Mouse (Mus musculus) forebrain, embryonic 11.5 days (tissue): ENCODE measurements around the gene Gosr1. TPM values are rescaled to one million over a fixed set of nuclear protein-coding genes. Genes with fewer than 3 reads are reported as not detected.
"Not testable (repeated sequence)": the region's sequence is repeated elsewhere in the genome, so short reads cannot be mapped to it uniquely, and the experiment has no call there.

Experiments
- ATAC-seq: fragments of 200-750 bp; cut with Nextera tagmentation; replicated peaks from 2 replicates; pipeline ENCODE4 v1.8.0; 2017; ENCODE audit warnings: moderate TSS enrichment; ENCODE audit not compliant: low FRiP score
- DNase-seq: peaks from one replicate; pipeline ENCODE4 v3.0.0-alpha.2; 2017; ENCODE audit warnings: low spot score
- H3K27ac ChIP-seq: fragments of 300-500 bp; sonication (generic); 2 replicates; pipeline ENCODE4 v1.5.1; 2014; ENCODE audit warnings: low read depth, low read length
- H3K27me3 ChIP-seq: fragments of 300-500 bp; sonication (generic); 2 replicates; pipeline ENCODE4 v1.6.1; 2014; ENCODE audit warnings: mild to moderate bottlenecking, low read length, mixed read lengths; ENCODE audit not compliant: control insufficient read depth, insufficient read depth
- H3K36me3 ChIP-seq: fragments of 300-500 bp; sonication (generic); 2 replicates; pipeline ENCODE4 v1.6.1; 2014; ENCODE audit warnings: mild to moderate bottlenecking, low read length, moderate library complexity, mixed read lengths; ENCODE audit not compliant: control insufficient read depth, insufficient read depth
- H3K4me1 ChIP-seq: fragments of 300-500 bp; sonication (generic); replicated peaks from 2 replicates; pipeline ENCODE4 v1.6.1; 2014; ENCODE audit warnings: low read length, mixed read lengths; ENCODE audit not compliant: control insufficient read depth, insufficient read depth
- H3K4me2 ChIP-seq: fragments of 300-500 bp; sonication (generic); 2 replicates; pipeline ENCODE4 v1.6.1; 2014; ENCODE audit warnings: low read depth, mild to moderate bottlenecking, low read length, moderate library complexity, mixed read lengths; ENCODE audit not compliant: severe bottlenecking
- H3K4me3 ChIP-seq: fragments of 300-500 bp; sonication (generic); 2 replicates; pipeline ENCODE4 v1.5.1; 2014; ENCODE audit warnings: low read depth, low read length
- H3K9ac ChIP-seq: fragments of 300-500 bp; sonication (generic); 2 replicates; pipeline ENCODE4 v1.6.1; 2014; ENCODE audit warnings: low read length
- H3K9me3 ChIP-seq: fragments of 300-500 bp; sonication (generic); 2 replicates; pipeline ENCODE4 v1.6.1; 2016; ENCODE audit warnings: low read length, mixed read lengths; ENCODE audit not compliant: control insufficient read depth
- WGBS: fragments of 180-500 bp; shearing (Covaris S2); extraction: QIAGEN DNeasy Blood & Tissue Kit; methylation state at CpG from one replicate; pipeline ENCODE4 v1.1.7; 2014; 5-methylcytosine and 5-hydroxymethylcytosine counted together
- polyA plus RNA-seq: library from polyadenylated mRNA; unstranded; fragments of >200 nt; fragmentation: Nextera tagmentation; extraction: Ambion mirVana; gene quantifications from 2 replicates; pipeline ENCODE4 v1.2.1, GENCODE M21; 2014

Gene Gosr1
- polyA plus RNA-seq = 26.5 and 27.2 TPM in 2 replicates

DNA sequence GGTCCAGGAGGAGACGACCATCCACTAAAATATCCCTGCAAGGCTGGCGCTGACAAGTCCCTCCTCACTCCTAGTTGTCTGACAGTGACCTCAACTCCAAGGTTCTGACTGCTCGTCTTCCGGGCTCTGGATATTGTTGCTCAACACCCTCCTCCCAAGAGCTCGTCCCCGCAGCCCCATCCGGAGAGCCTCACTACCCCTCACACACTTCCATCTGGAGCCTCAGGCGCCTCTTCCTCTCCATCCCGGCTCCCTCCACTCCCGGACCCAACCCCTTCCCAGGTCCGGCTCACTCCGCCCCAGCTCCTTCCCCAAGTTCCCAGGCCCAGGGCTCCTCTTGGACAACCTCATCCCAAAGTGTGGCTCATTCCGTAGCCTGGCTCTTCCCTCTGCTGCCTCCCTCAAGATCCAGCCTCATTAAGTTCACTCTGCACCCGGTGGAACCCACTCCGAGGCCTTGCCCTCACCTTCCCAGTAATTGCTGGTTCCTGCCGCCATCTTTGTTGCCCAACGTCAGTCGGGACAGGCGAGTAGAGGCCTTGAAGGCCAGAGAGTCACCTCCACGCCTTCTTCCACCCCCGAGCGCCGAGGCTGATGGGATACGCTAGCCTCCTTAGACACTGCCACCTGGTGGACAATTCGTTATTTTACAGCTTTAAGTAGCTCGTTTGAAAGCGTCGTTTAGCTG is at the start of gene Gosr1:
Gosr1 (minus strand) TSS at position 527 of the 688 bp plus-strand sequence.
- ATAC-seq (peak; percentile 94), DNase-seq (peak; percentile 94)
- Histone ChIP-seq H3K27ac (0 out of 2 replicates have a peak within 1 kb of the TSS, but pooled peaks have one; percentile 15), H3K4me2 (peak within 1 kb of the TSS; percentile 69), H3K4me3 (peak within 1 kb of the TSS; percentile 93), H3K9me3 (no peaks in the 10 kb centered on the region), H3K4me1 (no peaks in the 10 kb centered on the region), H3K36me3 (peaks cover 3% of the 10 kb centered on the region; the same call in 1 of the 2 replicates), H3K27me3 (no peaks in the 10 kb centered on the region), H3K9ac (peak within 1 kb of the TSS; percentile 97)
- WGBS = under 1% methylated on average over 28 of the region's 28 CpGs

DNA sequence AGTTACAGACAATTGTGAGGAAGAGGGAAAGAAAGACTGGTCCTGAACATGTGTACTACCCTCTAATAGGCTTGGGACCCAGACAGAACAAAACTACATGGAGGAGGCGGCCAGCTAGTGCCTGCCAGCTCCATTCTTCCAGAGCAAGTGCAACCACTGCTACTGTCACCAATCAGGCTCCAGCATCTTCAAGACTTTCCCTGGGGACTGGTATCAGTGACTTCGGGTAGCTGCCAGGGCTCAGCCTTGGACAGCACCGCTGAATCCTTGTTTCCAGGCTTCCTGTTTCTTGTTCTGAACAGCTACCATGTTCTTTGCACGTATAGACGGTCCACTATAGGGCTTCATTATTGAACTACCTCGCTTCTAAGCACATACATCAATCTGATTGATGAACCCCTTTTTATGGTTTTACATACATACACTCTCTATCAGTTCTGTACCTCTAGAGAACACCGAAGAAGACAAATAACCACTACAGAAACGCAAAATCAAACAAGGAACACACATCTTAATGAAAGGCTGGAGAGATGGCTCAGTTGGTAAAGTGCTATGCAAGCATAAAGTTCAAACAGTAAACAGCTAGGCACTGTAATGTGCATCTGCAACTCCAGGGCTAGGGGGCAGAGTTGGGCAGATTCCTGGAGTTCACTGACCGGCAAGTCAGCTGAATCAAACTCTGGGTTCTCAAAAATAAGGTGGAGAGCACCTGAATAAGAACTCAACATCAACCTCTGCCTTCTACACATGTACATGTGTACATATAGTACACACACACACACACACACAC is 47.5 kb upstream of the Gosr1 start:
- Histone ChIP-seq H3K36me3 (no peaks in the 10 kb centered on the region), H3K4me3 (no peak overlapping the region), H3K27ac (no peak overlapping the region), H3K9ac (no peak overlapping the region), H3K9me3 (no peaks in the 10 kb centered on the region), H3K4me1 (no peaks in the 10 kb centered on the region), H3K4me2 (no peak overlapping the region), H3K27me3 (no peaks in the 10 kb centered on the region)
- 90% methylated on average over 9 of the region's 9 CpGs for WGBS
- DNase-seq (no peak), ATAC-seq (no peak)

DNA sequence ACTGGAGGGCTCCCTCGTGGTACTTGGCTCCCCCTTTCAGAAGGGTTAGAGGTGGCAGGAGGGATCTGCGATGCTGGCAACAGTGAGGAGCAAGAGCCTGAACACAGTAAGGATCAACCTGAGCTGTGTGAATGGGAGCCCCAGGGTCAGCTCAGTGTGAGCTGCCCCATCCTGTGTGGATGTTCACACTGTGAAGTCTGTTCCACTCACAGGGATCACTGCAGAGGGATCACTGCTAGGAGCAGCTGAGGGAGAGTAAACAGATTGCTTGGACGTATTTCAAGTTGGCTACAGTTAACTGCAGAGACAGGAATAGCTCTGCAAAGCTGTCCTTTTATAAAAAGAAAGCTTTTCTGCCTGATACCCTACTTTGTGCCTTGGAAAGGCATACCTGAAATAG is 46.1 kb upstream of the Gosr1 start:
- Histone ChIP-seq H3K9me3 (no peaks in the 10 kb centered on the region), H3K4me2 (no peak overlapping the region), H3K27ac (no peak overlapping the region), H3K4me1 (no peaks in the 10 kb centered on the region), H3K9ac (no peak overlapping the region), H3K27me3 (no peaks in the 10 kb centered on the region), H3K36me3 (no peaks in the 10 kb centered on the region), H3K4me3 (no peak overlapping the region)
- no peak for DNase-seq
- no peak for ATAC-seq
- WGBS = 68% methylated on average over 3 of the region's 3 CpGs

DNA sequence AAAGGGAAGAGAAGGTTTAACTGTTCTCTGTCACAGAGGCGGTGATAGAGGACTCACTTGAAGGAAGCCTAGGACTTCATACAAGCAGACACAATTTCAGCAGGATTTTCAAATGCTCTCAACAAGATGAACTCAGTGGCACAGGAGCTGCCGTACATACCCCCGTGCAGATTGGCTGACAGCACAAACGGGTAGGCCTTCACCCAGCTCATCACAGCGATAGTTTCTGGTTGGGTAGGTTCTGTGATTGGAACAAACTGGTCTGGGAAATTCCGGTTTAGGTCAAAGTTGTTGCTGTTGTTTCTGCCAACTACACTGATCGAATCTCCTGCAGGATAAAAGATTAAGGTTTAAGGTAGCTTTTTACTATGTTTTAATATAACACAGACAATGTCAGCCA is 45.2 kb upstream of the Gosr1 start:
- no peaks in the 10 kb centered on the region for H3K36me3 ChIP-seq
- no peaks in the 10 kb centered on the region for H3K4me1 ChIP-seq
- no peaks in the 10 kb centered on the region for H3K27me3 ChIP-seq
- ATAC-seq = no peak
- no peaks in the 10 kb centered on the region for H3K9me3 ChIP-seq
- H3K9ac ChIP-seq = no peak overlapping the region
- no peak overlapping the region for H3K27ac ChIP-seq
- no peak overlapping the region for H3K4me3 ChIP-seq
- DNase-seq = no peak
- 90% methylated on average over 7 of the region's 7 CpGs for whole genome bisulfite sequencing
- H3K4me2 ChIP-seq = no peak overlapping the region

DNA sequence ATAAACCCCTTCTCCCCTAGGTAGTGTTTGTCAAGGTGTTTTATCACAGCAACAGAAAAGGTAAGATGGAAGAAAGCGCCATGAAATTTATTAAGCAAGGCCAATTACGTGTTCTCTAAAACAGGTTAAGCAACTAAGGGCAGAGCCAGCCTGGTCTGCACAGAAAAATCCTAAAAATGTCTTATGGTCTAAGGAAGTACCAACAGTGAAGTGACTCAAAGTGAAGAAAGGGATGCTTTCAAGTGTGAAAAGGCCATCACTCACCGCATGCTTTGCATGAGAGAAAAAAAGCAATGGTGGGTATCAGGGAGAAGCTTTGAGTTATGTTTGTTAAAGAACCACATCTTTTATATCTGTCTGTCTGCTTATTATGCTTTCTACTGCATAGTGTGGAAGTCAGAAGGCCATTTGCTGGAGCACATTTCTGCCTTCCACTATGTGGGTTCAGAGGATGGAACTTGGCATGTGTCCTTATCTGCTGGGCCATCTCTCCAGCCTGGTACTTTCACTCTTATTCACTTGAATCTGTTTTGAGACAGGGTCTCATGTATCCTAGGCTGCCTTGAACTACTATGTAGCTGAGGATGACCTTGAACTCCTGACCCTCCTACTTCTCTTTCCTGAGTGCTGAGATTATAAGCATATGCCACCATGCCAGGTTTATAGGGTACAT is 43.8 kb upstream of the Gosr1 start:
- ATAC-seq = no peak
- Histone ChIP-seq H3K36me3 (no peaks in the 10 kb centered on the region), H3K4me2 (no peak overlapping the region), H3K27ac (no peak overlapping the region), H3K4me1 (no peaks in the 10 kb centered on the region), H3K9ac (no peak overlapping the region), H3K9me3 (no peaks in the 10 kb centered on the region), H3K27me3 (no peaks in the 10 kb centered on the region), H3K4me3 (no peak overlapping the region)
- DNase-seq = no peak
- WGBS = 89% methylated on average over 3 of the region's 3 CpGs

DNA sequence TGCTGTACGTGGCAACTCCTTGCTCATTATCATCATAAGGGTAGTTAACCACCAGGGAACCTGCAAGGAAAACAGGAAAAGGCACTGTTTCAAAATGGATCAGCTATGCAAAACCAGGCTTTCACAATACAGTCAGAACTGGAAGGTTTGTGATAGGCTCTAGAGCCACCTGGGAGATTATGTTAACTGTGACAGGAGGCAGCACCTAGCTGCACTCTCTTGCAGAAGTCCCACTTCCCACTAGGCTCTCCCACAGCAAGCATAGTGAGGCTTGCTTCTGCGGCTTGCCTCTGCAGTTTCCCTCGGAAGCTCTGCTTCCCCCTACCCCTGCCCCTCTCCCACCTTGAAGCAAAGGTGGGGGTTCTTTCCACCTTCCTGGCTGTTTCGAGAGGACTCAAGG is 42.6 kb upstream of the Gosr1 start:
- no peaks in the 10 kb centered on the region for H3K4me1 ChIP-seq
- H3K27me3 ChIP-seq = no peaks in the 10 kb centered on the region
- WGBS = 81% methylated on average over 4 of the region's 4 CpGs
- H3K4me3 ChIP-seq = no peak overlapping the region
- ATAC-seq = no peak
- DNase-seq = no peak
- H3K36me3 ChIP-seq = no peaks in the 10 kb centered on the region
- H3K9me3 ChIP-seq = no peaks in the 10 kb centered on the region
- no peak overlapping the region for H3K27ac ChIP-seq
- no peak overlapping the region for H3K9ac ChIP-seq
- no peak overlapping the region for H3K4me2 ChIP-seq

DNA sequence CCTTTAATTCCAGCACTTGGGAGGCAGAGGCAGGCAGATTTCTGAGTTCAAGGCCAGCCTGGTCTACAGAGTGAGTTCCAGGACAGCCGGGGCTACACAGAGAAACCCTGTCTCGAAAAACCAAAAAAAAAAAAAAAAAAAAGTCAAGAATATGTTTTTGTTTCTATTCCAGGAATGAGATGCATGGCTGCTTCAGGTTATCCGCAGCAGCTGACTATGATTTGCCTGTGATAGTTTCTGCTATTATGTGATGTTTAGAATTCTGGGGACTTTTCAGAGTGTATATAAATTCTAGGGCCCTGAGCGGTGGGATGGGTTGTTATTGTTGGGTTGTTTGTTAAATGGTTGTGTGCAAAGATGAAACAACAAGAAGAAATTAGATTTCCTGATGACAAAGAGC is 41.7 kb upstream of the Gosr1 start:
- H3K9ac ChIP-seq, H3K4me2 ChIP-seq, H3K9me3 ChIP-seq, ATAC-seq, H3K27ac ChIP-seq, H3K4me1 ChIP-seq, H3K27me3 ChIP-seq, H3K36me3 ChIP-seq, H3K4me3 ChIP-seq, DNase-seq: not testable (repeated sequence)
- WGBS = 93% methylated on average over 3 of the region's 4 CpGs

DNA sequence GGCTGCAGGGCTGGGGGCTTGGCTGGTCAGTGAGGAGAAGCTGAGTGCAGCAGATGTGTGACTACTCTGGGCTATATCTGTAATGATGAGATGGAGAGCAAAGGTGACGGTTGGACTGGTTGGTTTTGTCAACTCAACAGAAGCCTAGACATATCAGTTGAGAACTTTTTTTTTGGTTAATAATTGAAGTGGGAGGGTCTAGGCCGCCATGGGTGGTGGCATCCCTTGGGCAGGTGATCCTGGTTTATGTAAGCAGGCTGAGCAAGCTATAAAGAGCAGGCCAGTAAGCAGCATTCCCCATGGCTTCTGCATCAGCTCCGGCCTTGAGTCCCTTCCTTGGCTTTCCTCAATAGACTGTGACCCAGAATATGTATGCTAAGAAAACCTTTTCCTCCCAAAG is 39.9 kb upstream of the Gosr1 start:
- H3K36me3 ChIP-seq = no peaks in the 10 kb centered on the region
- H3K9ac ChIP-seq = no peak overlapping the region
- H3K4me2 ChIP-seq = no peak overlapping the region
- H3K27me3 ChIP-seq = no peaks in the 10 kb centered on the region
- ATAC-seq = no peak
- no peak overlapping the region for H3K27ac ChIP-seq
- H3K4me3 ChIP-seq = no peak overlapping the region
- WGBS = 89% methylated on average over 3 of the region's 3 CpGs
- H3K9me3 ChIP-seq = no peaks in the 10 kb centered on the region
- DNase-seq = no peak
- H3K4me1 ChIP-seq = no peaks in the 10 kb centered on the region
